Mouse (Mus musculus): ENCODE data around the gene Cpa4.

Cpa4 gene

GRCm38 (mm10) chr6:30635361-30635862, 67.2 kb downstream of the Cpa4 start:
- DNase-seq = no peak

- no peak for DNase-seq
Measured at GRCm38 (mm10) chr6:30636186-30636842, 68.1 kb downstream of the Cpa4 start.

- DNase-seq = no peak
Measured at GRCm38 (mm10) chr6:30638674-30639268, 70.6 kb downstream of the Cpa4 start, which contains the start of gene Cpa1. TSS of gene Cpa1 (plus strand) at chr6:30639218.
